Mouse (Mus musculus): ENCODE results near the gene Luc7l2. TPM values are rescaled to one million over a fixed set of nuclear protein-coding genes. Genes with fewer than 3 reads are reported as not detected.

The Luc7l2 gene
- polyA plus RNA-seq, 1 experiment from 2014 or later: 19.2 TPM

- DNase-seq (ENCODE audit: low spot score) (no peak), ATAC-seq (ENCODE audit: low FRiP score, low TSS enrichment) (no peak)
- no peak overlapping the region for H3K4me2 ChIP-seq (replicated peaks; ENCODE audit: low read depth)
- H3K9me3 ChIP-seq (ENCODE audit: control insufficient read depth, low read length): no peaks in the 10 kb centered on the region
- no peaks in the 10 kb centered on the region for H3K27me3 ChIP-seq (ENCODE audit: control insufficient read depth, insufficient read depth, low read length)
- peaks cover 10% of the 10 kb centered on the region for H3K36me3 ChIP-seq (ENCODE audit: control insufficient read depth, insufficient read depth, low read length)
- no peak overlapping the region for H3K9ac ChIP-seq (ENCODE audit: low read length)
- TF ChIP-seq EP300 (optimal IDR thresholded peaks at IDR 0.05) (no peak), CTCF (IDR thresholded peaks at IDR 0.05; ENCODE audit: low read depth) (no peak)
- 89% methylated on average over 3 of the region's 3 CpGs for WGBS
- H3K4me3 ChIP-seq (ENCODE audit: low read depth, low read length): no peak overlapping the region
- no peaks in the 10 kb centered on the region for H3K4me1 ChIP-seq (replicated peaks; ENCODE audit: control insufficient read depth, insufficient read depth)
- no peak overlapping the region for H3K27ac ChIP-seq (replicated peaks)
Measured at GRCm38 (mm10) chr6:38581711-38582110, 30.6 kb downstream of the Luc7l2 start.

GRCm38 (mm10) chr6:38597481-38597880, 46.3 kb downstream of the Luc7l2 start:
- WGBS: 82% methylated on average over 4 of the region's 4 CpGs
- ATAC-seq (ENCODE audit: low FRiP score, low TSS enrichment): no peak

GRCm38 (mm10) chr6:38609892-38610291, 58.8 kb downstream of the Luc7l2 start:
- no peaks in the 10 kb centered on the region; the same call in 1 of the 2 replicates for H3K4me1 ChIP-seq (replicated peaks; ENCODE audit: control insufficient read depth, insufficient read depth)
- no peaks in the 10 kb centered on the region for H3K27me3 ChIP-seq (ENCODE audit: control insufficient read depth, insufficient read depth, low read length)
- no peaks in the 10 kb centered on the region for H3K9me3 ChIP-seq (ENCODE audit: control insufficient read depth, low read length)
- H3K4me3 ChIP-seq (ENCODE audit: low read depth, low read length): no peak overlapping the region
- 43% methylated on average over 2 of the region's 2 CpGs for WGBS
- no peak overlapping the region for H3K4me2 ChIP-seq (replicated peaks; ENCODE audit: low read depth)
- no peak overlapping the region for H3K9ac ChIP-seq (ENCODE audit: low read length)
- ATAC-seq (ENCODE audit: low FRiP score, low TSS enrichment) (no peak), DNase-seq (ENCODE audit: low spot score) (no peak)
- H3K36me3 ChIP-seq (ENCODE audit: control insufficient read depth, insufficient read depth, low read length): 0 out of 2 replicates have a peak, but pooled peaks cover 2% of the 10 kb centered on the region
- H3K27ac ChIP-seq (replicated peaks): no peak overlapping the region
- TF ChIP-seq EP300 (optimal IDR thresholded peaks at IDR 0.05): no peak
- TF ChIP-seq CTCF (IDR thresholded peaks at IDR 0.05; ENCODE audit: low read depth): no peak

More at GRCm38 (mm10) chr6:38597481-38597880, 46.3 kb downstream of the Luc7l2 start:
- peak; percentile 49 for TF ChIP-seq CTCF (IDR thresholded peaks at IDR 0.05; ENCODE audit: low read depth)
- no peak for TF ChIP-seq EP300 (optimal IDR thresholded peaks at IDR 0.05)
- Histone ChIP-seq H3K4me1 (replicated peaks; ENCODE audit: control insufficient read depth, insufficient read depth) (no peaks in the 10 kb centered on the region), H3K27me3 (ENCODE audit: control insufficient read depth, insufficient read depth, low read length) (no peaks in the 10 kb centered on the region), H3K4me2 (replicated peaks; ENCODE audit: low read depth) (no peak overlapping the region), H3K36me3 (ENCODE audit: control insufficient read depth, insufficient read depth, low read length) (peaks cover 8% of the 10 kb centered on the region), H3K9me3 (ENCODE audit: control insufficient read depth, low read length) (no peaks in the 10 kb centered on the region), H3K27ac (replicated peaks) (no peak overlapping the region), H3K9ac (ENCODE audit: low read length) (no peak overlapping the region), H3K4me3 (ENCODE audit: low read depth, low read length) (no peak overlapping the region)
- DNase-seq (ENCODE audit: low spot score): no peak

GRCm38 (mm10) chr6:38622406-38622805, 71.3 kb downstream of the Luc7l2 start:
- 84% methylated on average over 1 of the region's 1 CpGs for WGBS
- Histone ChIP-seq H3K27ac (replicated peaks) (no peak overlapping the region), H3K4me1 (replicated peaks; ENCODE audit: control insufficient read depth, insufficient read depth) (no peaks in the 10 kb centered on the region), H3K27me3 (ENCODE audit: control insufficient read depth, insufficient read depth, low read length) (no peaks in the 10 kb centered on the region), H3K4me2 (replicated peaks; ENCODE audit: low read depth) (no peak overlapping the region), H3K9ac (ENCODE audit: low read length) (no peak overlapping the region), H3K4me3 (ENCODE audit: low read depth, low read length) (no peak overlapping the region), H3K9me3 (ENCODE audit: control insufficient read depth, low read length) (0 out of 2 replicates have a peak, but pooled peaks cover 3% of the 10 kb centered on the region), H3K36me3 (ENCODE audit: control insufficient read depth, insufficient read depth, low read length) (peaks cover 11% of the 10 kb centered on the region; the same call in 1 of the 2 replicates)
- TF ChIP-seq EP300 (optimal IDR thresholded peaks at IDR 0.05) (no peak), CTCF (IDR thresholded peaks at IDR 0.05; ENCODE audit: low read depth) (no peak)
- peak; percentile 10 for DNase-seq (ENCODE audit: low spot score)
- ATAC-seq (ENCODE audit: low FRiP score, low TSS enrichment): no peak

GRCm38 (mm10) chr6:38623457-38623856, 72.3 kb downstream of the Luc7l2 start:
- H3K9ac ChIP-seq (ENCODE audit: low read length): no peak overlapping the region
- no peak for ATAC-seq (ENCODE audit: low FRiP score, low TSS enrichment)
- H3K36me3 ChIP-seq (ENCODE audit: control insufficient read depth, insufficient read depth, low read length): peaks cover 7% of the 10 kb centered on the region; the same call in 1 of the 2 replicates
- WGBS: 44% methylated on average over 2 of the region's 2 CpGs
- H3K27ac ChIP-seq (replicated peaks): no peak overlapping the region
- TF ChIP-seq CTCF (IDR thresholded peaks at IDR 0.05; ENCODE audit: low read depth) (no peak), EP300 (optimal IDR thresholded peaks at IDR 0.05) (no peak)
- peak; percentile 12 for DNase-seq (ENCODE audit: low spot score)
- no peaks in the 10 kb centered on the region for H3K9me3 ChIP-seq (ENCODE audit: control insufficient read depth, low read length)
- no peaks in the 10 kb centered on the region for H3K27me3 ChIP-seq (ENCODE audit: control insufficient read depth, insufficient read depth, low read length)
- no peak overlapping the region for H3K4me3 ChIP-seq (ENCODE audit: low read depth, low read length)
- no peak overlapping the region for H3K4me2 ChIP-seq (replicated peaks; ENCODE audit: low read depth)
- no peaks in the 10 kb centered on the region for H3K4me1 ChIP-seq (replicated peaks; ENCODE audit: control insufficient read depth, insufficient read depth)

GRCm38 (mm10) chr6:38624439-38624838, 73.3 kb downstream of the Luc7l2 start:
- DNase-seq (ENCODE audit: low spot score) (peak; percentile 12), ATAC-seq (ENCODE audit: low FRiP score, low TSS enrichment) (no peak)
- Histone ChIP-seq H3K9ac (ENCODE audit: low read length) (no peak overlapping the region), H3K4me1 (replicated peaks; ENCODE audit: control insufficient read depth, insufficient read depth) (no peaks in the 10 kb centered on the region), H3K36me3 (ENCODE audit: control insufficient read depth, insufficient read depth, low read length) (peaks cover 5% of the 10 kb centered on the region; the same call in 1 of the 2 replicates), H3K4me2 (replicated peaks; ENCODE audit: low read depth) (no peak overlapping the region), H3K4me3 (ENCODE audit: low read depth, low read length) (no peak overlapping the region), H3K9me3 (ENCODE audit: control insufficient read depth, low read length) (no peaks in the 10 kb centered on the region), H3K27me3 (ENCODE audit: control insufficient read depth, insufficient read depth, low read length) (no peaks in the 10 kb centered on the region), H3K27ac (replicated peaks) (no peak overlapping the region)
- TF ChIP-seq EP300 (optimal IDR thresholded peaks at IDR 0.05): no peak
- TF ChIP-seq CTCF (IDR thresholded peaks at IDR 0.05; ENCODE audit: low read depth): no peak
- WGBS: 35% methylated on average over 1 of the region's 1 CpGs
